Mouse (Mus musculus) hindbrain, embryonic 10.5 days (tissue): Measurements from ENCODE around the gene Cybc1. TPM values are rescaled to one million over a fixed set of nuclear protein-coding genes. Genes with fewer than 3 reads are reported as not detected.

Experiments used
- DNase-seq: peaks from one replicate; pipeline ENCODE4 v3.0.0-alpha.2; 2017; ENCODE audit warnings: low spot score
- H3K27ac ChIP-seq: fragments of 300-500 bp; sonication (generic); 2 replicates; pipeline ENCODE4 v1.5.1; 2016; ENCODE audit warnings: mild to moderate bottlenecking, moderate library complexity
- H3K27me3 ChIP-seq: fragments of 300-500 bp; sonication (generic); 2 replicates; pipeline ENCODE4 v1.6.1; 2016; ENCODE audit warnings: mild to moderate bottlenecking; ENCODE audit not compliant: poor library complexity, insufficient read depth, severe bottlenecking
- H3K36me3 ChIP-seq: fragments of 300-500 bp; sonication (generic); 2 replicates; pipeline ENCODE4 v1.6.1; 2016; ENCODE audit warnings: mild to moderate bottlenecking, moderate library complexity
- H3K4me1 ChIP-seq: fragments of 300-500 bp; sonication (generic); replicated peaks from 2 replicates; pipeline ENCODE4 v1.6.1; 2016; ENCODE audit warnings: mild to moderate bottlenecking
- H3K4me3 ChIP-seq: fragments of 300-500 bp; sonication (generic); 2 replicates; pipeline ENCODE4 v1.5.1; 2016; ENCODE audit warnings: mild to moderate bottlenecking, moderate library complexity
- H3K9me3 ChIP-seq: fragments of 300-500 bp; sonication (generic); 2 replicates; pipeline ENCODE4 v1.6.1; 2016; ENCODE audit warnings: mild to moderate bottlenecking, moderate library complexity
- WGBS: fragments of 180-500 bp; shearing (Covaris S2); methylation state at CpG from one replicate; pipeline ENCODE4 v1.1.7; 2016; 5-methylcytosine and 5-hydroxymethylcytosine counted together
- polyA plus RNA-seq: library from polyadenylated mRNA; unstranded; fragments of >200 nt; fragmentation: Nextera tagmentation; extraction: Ambion mirVana; gene quantifications from 2 replicates; pipeline ENCODE4 v1.2.1, GENCODE M21; 2016

Gene Cybc1
- polyA plus RNA-seq = 36.1 and 42.0 TPM in 2 replicates

DNA sequence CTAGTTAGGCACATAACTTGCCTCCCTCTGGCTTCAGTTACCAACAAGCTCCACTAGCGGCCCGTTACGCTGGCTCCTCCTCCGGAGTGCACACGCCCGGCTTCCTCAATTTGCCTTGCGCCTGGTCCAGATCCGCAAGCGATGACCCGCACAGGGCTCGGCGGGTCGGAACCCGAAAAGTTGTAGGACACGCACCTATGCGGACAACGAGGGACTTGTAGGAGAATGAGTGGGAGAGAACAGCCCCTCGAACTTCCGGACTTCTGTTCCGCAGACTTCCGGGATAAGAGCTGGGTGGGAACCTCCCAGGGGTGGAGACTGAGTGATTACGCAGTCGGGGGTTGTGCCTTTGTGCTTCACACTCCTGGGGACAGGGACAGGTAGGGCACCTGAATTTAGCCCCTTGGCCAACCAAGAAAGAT is at the start of gene Cybc1:
Cybc1 (minus strand) TSS at position 305 of the 422 bp plus-strand sequence.
- DNase-seq = peak; percentile 77
- Histone ChIP-seq H3K27me3 (no peaks in the 10 kb centered on the region), H3K4me3 (peak within 1 kb of the TSS; percentile 76), H3K4me1 (peaks cover 28% of the 10 kb centered on the region), H3K27ac (peak within 1 kb of the TSS; percentile 89), H3K9me3 (no peaks in the 10 kb centered on the region), H3K36me3 (peaks cover 34% of the 10 kb centered on the region)
- WGBS = under 1% methylated on average over 23 of the region's 23 CpGs

DNA sequence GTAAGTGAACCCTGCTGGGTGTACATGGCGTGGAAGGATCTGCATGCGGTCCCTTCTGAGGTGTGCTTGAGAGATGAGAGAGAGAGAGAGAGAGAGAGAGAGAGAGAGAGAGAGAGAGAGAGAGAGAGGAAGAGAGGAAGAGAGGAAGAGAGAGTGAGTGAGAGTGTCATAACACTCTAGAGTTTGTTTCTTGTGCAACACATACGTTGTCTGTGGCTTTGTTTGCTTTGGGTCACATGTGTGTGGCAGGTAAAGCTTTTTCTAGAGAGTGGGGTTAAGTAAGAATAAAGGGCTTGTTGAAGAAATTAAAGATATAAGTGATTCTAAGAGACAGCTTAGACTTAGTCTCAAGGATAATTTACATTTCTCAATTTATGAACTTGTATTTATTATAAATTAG is 48.9 kb upstream of the Cybc1 start:
- DNase-seq = no peak
- no peaks in the 10 kb centered on the region for H3K27me3 ChIP-seq
- no peak overlapping the region for H3K27ac ChIP-seq
- H3K36me3 ChIP-seq = peaks cover 52% of the 10 kb centered on the region
- 93% methylated on average over 3 of the region's 3 CpGs for WGBS
- H3K9me3 ChIP-seq = no peaks in the 10 kb centered on the region
- H3K4me1 ChIP-seq = no peaks in the 10 kb centered on the region
- H3K4me3 ChIP-seq = no peak overlapping the region

DNA sequence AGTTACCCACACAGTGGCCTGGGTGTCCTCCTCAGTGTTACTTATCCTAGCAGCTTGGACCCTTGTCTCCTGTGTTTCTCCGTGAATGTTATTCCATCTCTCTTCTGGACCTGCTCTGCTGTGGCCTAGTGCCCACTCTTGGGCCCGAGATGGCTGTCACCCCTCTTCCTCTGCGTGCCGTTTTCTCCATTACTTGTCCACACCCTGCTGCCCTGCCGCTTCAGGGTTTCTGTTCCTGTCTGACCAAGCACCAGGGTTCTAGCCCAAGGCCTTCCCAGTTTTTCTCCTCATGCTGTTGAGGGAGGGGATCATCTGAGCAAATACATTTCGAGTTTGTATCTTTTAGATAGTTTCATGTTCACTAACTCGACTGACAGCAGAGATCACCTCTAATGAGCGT is 48.4 kb upstream of the Cybc1 start:
- peaks cover 55% of the 10 kb centered on the region for H3K36me3 ChIP-seq
- WGBS = 92% methylated on average over 8 of the region's 8 CpGs
- H3K9me3 ChIP-seq = no peaks in the 10 kb centered on the region
- H3K4me1 ChIP-seq = no peaks in the 10 kb centered on the region
- no peak overlapping the region for H3K4me3 ChIP-seq
- no peaks in the 10 kb centered on the region for H3K27me3 ChIP-seq
- no peak overlapping the region for H3K27ac ChIP-seq
- no peak for DNase-seq

- no peak for DNase-seq
- H3K36me3 ChIP-seq = peaks cover 52% of the 10 kb centered on the region
- 56% methylated on average over 2 of the region's 2 CpGs for WGBS
- H3K27me3 ChIP-seq = no peaks in the 10 kb centered on the region
- peak overlapping the region; percentile 100 for H3K4me3 ChIP-seq
- peak overlapping the region; percentile 96 for H3K27ac ChIP-seq
- no peaks in the 10 kb centered on the region for H3K9me3 ChIP-seq
- peaks cover 25% of the 10 kb centered on the region for H3K4me1 ChIP-seq
Observed at GRCm38 (mm10) chr11:121261074-121261473, 32.0 kb upstream of the Cybc1 start.

DNA sequence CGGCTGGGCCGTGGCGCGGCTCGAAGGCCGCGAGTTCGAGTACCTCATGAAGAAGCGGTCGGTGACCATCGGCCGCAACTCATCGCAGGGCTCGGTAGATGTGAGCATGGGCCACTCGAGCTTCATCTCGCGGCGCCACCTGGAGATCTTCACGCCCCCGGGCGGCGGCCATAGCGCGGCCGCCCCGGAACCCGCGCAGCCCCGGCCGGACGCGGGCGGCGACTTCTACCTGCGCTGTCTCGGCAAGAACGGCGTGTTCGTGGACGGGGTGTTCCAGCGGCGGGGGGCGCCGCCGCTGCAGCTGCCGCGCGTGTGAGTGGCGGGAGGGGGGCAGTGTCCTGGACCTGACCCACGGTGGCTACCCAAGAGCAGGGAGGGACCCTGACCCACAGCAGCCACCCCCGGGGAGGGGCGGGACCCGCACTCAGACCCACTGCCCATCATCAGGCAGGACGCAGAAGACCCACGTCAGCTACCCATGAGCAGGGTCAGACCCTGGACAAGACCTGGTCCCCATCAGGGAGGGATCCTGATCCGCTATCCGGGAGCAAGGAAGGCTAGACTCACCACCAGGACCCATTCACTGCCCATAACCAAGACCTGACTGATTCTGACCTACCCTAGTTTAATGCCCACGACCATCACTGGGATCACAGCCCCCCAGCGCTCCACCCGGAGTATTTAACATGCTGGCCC is 31.2 kb upstream of the Cybc1 start:
- Histone ChIP-seq H3K36me3 (peaks cover 52% of the 10 kb centered on the region), H3K9me3 (no peaks in the 10 kb centered on the region), H3K27ac (peak overlapping the region; percentile 96), H3K27me3 (no peaks in the 10 kb centered on the region), H3K4me1 (peaks cover 25% of the 10 kb centered on the region), H3K4me3 (peak overlapping the region; percentile 100)
- WGBS = under 1% methylated on average over 60 of the region's 60 CpGs
- DNase-seq = peak; percentile 42

- Histone ChIP-seq H3K4me3 (peak within 1 kb of the TSS; percentile 100), H3K36me3 (peaks cover 52% of the 10 kb centered on the region), H3K9me3 (no peaks in the 10 kb centered on the region), H3K4me1 (peaks cover 25% of the 10 kb centered on the region), H3K27ac (peak within 1 kb of the TSS; percentile 96), H3K27me3 (no peaks in the 10 kb centered on the region)
- DNase-seq = peak; percentile 88
- 2% methylated on average over 91 of the region's 91 CpGs for WGBS
Observed at GRCm38 (mm10) chr11:121259160-121260100, 30.3 kb upstream of the Cybc1 start, which contains the start of gene Foxk2. Gene Foxk2 (plus strand): TSS chr11:121259990.

- 92% methylated on average over 8 of the region's 8 CpGs for WGBS
- peaks cover 98% of the 10 kb centered on the region for H3K36me3 ChIP-seq
- no peak overlapping the region for H3K27ac ChIP-seq
- H3K4me1 ChIP-seq = no peaks in the 10 kb centered on the region
- no peak overlapping the region for H3K4me3 ChIP-seq
- no peaks in the 10 kb centered on the region for H3K9me3 ChIP-seq
- no peak for DNase-seq
- no peaks in the 10 kb centered on the region for H3K27me3 ChIP-seq
Observed at GRCm38 (mm10) chr11:121250196-121250595, 21.1 kb upstream of the Cybc1 start.

DNA sequence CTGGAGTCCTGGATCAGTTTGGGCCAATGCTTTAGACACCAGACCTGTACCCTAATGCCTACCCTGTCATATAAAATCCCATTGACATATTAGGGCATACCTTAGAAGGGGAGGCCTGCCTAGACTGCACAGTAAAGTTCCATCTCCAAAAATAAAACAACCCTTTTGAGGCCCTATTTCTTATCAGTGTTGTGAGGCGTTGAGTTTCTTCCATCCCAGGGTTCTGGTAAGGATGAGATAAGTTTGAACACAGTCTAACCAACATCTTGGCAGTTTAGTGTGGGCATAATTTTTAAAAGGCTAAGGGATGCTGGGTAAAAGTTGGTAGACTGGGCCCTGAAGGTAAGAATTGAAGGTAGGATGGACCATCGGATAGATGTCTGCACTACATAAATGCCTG is 10.5 kb upstream of the Cybc1 start:
- no peak for DNase-seq
- no peaks in the 10 kb centered on the region for H3K27me3 ChIP-seq
- 0 out of 2 replicates have a peak overlapping the region, but pooled peaks have one; percentile 9 for H3K4me3 ChIP-seq
- H3K9me3 ChIP-seq = no peaks in the 10 kb centered on the region
- peaks cover 60% of the 10 kb centered on the region for H3K36me3 ChIP-seq
- H3K27ac ChIP-seq = no peak overlapping the region
- WGBS = 96% methylated on average over 2 of the region's 2 CpGs
- H3K4me1 ChIP-seq = peaks cover 27% of the 10 kb centered on the region

- 7% methylated on average over 28 of the region's 28 CpGs for WGBS
- Histone ChIP-seq H3K9me3 (no peaks in the 10 kb centered on the region), H3K27ac (peak overlapping the region; percentile 99), H3K4me3 (peak overlapping the region; percentile 75), H3K36me3 (peaks cover 39% of the 10 kb centered on the region), H3K27me3 (no peaks in the 10 kb centered on the region), H3K4me1 (peaks cover 27% of the 10 kb centered on the region)
- no peak for DNase-seq
Observed at GRCm38 (mm10) chr11:121237345-121238128, 8.4 kb upstream of the Cybc1 start.

- H3K4me1 ChIP-seq = peaks cover 27% of the 10 kb centered on the region
- WGBS = under 1% methylated on average over 50 of the region's 50 CpGs
- no peaks in the 10 kb centered on the region for H3K27me3 ChIP-seq
- no peaks in the 10 kb centered on the region for H3K9me3 ChIP-seq
- DNase-seq = peak; percentile 99
- peak within 1 kb of the TSS; percentile 99 for H3K27ac ChIP-seq
- peak within 1 kb of the TSS; percentile 75 for H3K4me3 ChIP-seq
- H3K36me3 ChIP-seq = peaks cover 31% of the 10 kb centered on the region
Observed at GRCm38 (mm10) chr11:121236564-121237344, 7.6 kb upstream of the Cybc1 start, which contains the start of gene Narf. Gene Narf (plus strand): TSS chr11:121237253.

- Histone ChIP-seq H3K4me3 (peak overlapping the region; percentile 75), H3K27ac (peak overlapping the region; percentile 99), H3K9me3 (no peaks in the 10 kb centered on the region), H3K4me1 (peaks cover 29% of the 10 kb centered on the region), H3K27me3 (no peaks in the 10 kb centered on the region), H3K36me3 (peaks cover 21% of the 10 kb centered on the region)
- DNase-seq = peak; percentile 34
- 30% methylated on average over 9 of the region's 9 CpGs for WGBS
Observed at GRCm38 (mm10) chr11:121235475-121236238, 6.5 kb upstream of the Cybc1 start.
